Mouse (Mus musculus) kidney, adult 9 months (tissue): ENCODE data around the gene Robo3.

Experiments
- DNase-seq: peaks from one replicate; pipeline ENCODE4 v3.0.0; 2022

Gene Robo3

DNA sequence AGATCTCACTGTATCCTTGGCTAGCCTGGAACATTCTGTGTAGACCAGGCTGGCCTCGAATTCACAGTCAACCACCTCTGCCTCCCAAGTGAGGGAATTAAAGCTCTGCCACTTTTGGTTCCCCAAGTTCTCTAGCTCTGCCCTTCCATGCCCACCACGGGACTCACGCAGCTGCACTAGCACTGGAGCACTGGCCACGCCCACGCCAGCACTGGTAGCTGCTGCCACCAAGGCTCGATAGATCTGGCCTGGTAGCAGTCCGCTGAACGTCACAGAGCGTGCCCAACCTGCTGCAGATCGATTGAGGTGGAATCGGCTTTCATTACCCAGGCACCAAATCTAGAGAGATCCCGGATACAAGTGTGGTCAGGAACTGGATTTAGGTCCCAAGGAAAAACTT, 11.8 kb downstream of the Robo3 start:
- DNase-seq, result no peak

DNA sequence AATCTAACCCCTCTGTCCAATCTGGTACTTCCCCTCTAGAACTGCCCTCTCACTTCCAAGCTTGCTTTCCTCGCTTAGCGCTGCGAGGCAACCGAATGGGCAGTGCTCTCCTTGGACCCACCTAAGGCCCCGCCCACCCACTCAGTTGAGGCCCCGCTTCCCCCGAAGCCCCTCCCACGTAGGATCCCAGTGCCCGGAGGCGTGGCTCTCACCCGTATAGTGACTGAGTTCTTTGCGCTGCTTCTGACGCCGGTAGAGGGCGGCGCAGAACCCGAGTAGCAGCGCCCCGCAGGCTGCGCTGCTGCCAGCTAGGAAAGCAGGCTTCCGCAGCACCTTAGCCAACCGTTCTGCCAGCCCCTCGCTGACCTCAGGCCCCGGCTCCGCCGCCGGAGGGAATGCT, 12.4 kb downstream of the Robo3 start:
- peak; percentile 80 for DNase-seq

DNA sequence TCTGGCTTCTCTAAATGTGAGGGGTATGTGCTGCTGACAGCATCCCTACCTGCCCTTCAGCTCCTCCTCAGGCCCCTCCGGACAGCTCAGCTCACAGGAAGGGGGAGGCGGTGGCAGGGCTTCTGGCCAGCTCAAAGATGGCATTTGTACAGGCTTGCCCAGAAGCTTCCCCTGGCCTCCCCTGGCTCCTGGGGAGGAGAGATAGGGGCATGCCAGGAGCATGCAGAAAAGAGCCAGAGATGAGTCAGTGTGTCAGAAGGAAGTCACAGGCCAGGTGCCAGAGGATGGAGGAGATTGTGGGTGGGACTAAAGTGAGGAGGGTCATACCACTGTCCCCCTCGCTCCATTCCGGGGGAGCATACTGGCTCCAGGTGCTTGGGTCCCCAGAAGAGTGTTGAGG, 14.3 kb downstream of the Robo3 start:
- DNase-seq, result no peak

DNA sequence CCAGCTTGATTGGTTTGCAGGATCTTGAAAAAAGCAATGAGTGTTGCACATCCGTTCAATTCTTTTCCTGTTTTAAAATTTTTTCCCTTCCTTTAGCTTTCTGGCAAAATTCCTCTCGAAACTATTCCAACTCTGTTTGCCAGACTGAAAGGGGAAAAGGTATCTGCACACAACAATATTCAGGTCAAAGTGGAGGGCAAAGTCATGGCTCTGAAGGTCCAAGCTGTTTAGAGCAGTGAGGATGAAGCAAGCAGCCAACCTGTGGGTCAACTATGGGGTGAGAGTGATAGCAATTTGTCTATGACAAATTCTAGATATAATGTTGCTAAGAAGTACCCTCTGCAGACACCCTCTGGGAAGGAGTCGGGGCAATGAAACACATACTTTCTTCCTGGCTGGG, 18.4 kb downstream of the Robo3 start:
- no peak for DNase-seq

DNA sequence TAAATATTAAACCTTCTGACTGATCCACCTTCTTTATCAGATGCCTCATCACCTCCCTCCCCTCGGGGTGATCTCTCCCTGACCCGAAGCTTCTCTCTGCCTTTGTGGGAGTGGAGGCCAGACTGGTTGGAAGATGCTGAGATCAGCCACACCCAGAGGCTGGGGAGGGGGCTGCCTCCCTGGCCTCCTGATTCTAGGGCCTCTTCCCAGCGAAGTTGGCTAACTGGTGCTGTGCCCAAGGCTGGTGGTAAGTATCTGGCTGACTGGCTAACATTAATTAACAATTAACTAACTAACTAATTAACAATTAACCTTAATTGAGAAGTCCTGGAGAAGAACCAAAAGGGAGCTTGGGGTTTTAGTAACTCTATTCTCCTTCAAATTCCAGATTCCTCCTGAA, 20.1 kb downstream of the Robo3 start:
- DNase-seq, result peak; percentile 57

DNA sequence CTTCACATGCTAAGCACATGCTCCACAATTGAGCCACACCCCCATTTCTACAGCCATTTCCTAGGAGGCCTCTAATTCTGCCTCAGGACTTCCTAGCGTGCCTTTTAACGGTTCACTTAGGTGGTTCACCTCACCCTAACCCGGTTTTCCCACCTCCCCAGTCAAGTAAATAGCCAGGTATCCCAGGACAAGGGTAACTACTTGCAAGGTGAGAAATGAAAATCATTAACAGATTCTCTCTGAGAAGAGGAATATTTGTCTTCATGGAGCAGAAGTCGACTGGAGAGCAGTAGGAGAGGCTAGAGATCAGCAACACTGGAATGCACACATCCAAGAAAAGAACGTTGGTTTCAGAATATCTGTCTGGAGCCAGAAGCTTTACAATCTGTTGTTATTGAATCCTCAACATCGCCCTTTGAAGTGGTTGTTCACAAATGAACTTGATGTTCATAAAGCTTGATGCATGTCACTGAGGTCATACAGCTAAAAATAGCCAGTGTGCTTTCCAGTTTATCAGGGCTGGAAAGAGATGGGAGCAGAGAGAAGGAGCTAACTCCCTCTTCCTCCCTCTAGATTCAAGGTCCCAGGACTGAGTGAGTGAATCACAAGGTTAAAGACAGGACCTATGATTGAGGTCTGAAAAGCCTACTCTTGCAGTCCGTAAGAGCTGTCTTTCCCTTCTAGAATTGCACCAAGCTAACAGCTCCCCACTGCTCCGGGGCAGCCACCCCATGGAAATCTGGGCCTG, 23.2 kb downstream of the Robo3 start:
- DNase-seq, result peak; percentile 38

DNA sequence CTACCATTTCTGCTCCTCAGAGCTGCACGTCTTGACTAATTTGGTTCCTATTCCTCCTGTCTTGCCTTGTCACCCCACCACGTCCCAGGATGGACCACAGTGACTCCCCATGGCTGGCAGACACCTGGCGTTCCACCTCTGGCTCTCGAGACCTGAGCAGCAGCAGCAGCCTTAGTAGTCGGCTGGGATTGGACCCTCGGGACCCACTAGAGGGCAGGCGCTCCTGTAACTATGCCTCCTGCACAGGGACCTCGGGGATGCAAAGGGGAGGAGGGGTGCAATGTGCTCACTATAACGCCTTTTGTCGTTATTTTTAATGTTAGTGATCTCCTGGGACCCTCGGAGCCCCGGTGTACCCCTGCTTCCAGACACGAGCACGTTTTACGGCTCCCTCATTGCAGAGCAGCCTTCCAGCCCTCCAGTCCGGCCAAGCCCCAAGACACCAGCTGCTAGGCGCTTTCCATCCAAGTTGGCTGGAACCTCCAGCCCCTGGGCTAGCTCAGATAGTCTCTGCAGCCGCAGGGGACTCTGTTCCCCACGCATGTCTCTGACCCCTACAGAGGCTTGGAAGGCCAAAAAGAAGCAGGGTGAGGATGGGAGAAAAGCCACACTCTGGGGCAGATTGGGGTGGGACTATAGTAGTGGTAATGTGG, 25.1 kb downstream of the Robo3 start:
- no peak for DNase-seq

DNA sequence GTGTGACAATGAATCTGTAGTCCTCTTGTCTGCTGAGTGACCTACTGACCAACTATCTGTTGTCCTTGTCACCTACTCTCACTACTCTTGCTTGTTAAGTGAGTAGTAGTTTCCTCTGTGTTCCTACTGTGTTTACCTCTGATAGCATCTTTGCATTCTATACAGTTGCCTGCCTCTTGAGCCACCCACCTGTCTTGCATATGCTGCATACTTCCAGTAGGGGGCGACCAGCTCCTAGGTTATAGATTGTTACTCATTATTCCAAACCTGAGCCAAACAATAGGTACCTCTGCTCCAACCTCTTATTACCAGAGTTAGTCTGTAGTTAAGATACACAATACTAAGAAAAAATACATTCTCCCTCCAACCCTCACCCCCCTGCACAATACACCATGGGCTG, 26.7 kb downstream of the Robo3 start:
- DNase-seq, result peak; percentile 49

DNA sequence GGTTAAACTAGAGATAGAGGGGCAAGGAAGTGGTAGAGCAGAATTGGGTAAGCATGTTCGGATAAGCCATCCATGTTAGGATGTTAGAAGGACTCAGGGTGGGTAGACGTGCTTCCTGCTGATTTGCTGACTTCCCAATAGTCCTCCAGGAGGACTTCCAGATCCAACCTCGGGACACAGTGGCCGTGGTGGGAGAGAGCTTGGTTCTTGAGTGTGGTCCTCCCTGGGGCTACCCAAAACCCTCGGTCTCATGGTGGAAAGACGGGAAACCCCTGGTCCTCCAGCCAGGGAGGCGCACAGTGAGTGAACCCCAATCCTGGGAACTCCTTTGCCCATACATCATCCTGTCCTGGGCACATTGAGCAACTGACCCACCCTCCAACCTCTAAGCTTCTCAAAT, 30.0 kb downstream of the Robo3 start:
- no peak for DNase-seq

DNA sequence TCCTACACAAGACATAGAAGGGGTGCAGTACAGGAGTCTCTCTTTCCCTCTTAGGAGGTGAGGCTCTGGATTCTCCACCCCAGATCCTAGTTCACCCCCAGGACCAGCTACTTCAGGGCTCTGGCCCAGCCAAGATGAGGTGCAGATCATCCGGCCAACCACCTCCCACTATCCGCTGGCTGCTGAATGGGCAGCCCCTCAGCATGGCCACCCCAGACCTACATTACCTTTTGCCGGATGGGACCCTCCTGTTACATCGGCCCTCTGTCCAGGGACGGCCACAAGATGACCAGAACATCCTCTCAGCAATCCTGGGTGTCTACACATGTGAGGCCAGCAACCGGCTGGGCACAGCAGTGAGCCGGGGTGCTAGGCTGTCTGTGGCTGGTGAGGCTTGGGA, 30.5 kb downstream of the Robo3 start:
- no peak for DNase-seq

DNA sequence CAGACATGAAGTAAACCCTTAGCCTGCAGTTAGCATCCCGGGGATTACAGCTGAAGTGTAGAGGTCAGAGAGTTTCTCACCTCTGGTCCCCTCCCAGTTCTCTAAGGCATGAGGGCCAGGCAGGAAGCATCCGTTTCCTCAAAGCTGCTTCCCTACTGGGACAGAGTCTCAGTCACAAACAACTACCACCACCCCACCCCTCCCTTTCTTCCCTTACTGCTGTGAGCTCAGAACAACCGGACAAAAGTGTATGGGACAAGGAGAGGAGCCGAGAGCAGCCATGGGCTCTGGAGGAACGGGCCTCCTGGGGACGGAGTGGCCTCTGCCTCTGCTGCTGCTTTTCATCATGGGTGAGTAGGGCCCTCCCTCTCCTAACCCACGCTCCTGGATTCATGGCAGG, 31.2 kb downstream of the Robo3 start, which contains the start of gene Robo4:
TSS of gene Robo4 (plus strand) at position 96 of the 400 bp plus-strand sequence.
- peak; percentile 73 for DNase-seq

DNA sequence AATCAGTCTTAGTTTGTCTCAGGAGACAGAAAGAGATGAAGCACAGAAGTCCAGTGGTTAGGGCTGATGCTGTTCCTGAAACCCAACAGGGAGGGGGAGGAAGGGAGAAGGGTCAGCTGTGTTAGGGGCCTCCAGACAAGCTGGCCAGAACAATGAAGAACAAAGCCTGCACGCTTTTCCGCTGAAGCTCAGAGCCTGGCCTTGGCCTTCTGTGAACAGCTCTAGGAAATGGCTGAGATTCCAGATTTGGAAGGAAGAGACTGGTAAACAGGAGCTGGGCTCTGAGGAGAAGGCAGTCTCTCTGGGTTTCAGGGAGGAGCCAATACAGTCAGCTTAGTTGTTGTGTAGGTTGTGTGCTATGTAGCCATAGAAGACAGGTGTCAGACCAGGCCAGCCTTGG, 32.5 kb downstream of the Robo3 start:
- peak; percentile 65 for DNase-seq

DNA sequence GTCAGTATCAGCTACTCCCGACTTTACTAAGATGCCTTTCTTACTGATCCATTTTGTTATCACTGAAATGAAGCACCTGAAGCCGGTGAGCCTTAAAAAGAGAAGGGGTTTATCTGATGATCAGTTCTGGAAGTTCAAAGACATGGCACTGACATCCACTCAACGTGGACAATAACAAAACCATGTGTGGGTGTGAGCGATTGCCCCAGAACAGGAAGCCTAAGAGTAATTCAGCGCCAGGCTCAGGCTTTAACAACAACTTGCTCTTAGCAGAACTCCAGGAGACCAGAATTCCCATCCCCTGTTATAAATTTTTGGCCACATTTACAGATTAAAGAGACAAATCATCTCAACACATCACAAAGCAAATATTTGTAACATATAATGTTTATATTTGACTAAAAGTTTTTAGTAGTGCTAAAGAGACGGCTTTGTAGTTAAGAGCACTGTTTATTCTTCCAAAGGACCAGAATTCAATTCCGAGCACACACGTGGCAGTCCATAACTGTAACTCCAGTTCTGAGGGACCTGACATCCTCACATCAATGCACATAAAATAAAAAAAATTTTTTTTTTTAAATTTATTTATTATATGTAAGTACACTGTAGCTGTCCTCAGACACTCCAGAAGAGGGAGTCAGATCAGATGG, 39.4 kb downstream of the Robo3 start:
- no peak for DNase-seq

DNA sequence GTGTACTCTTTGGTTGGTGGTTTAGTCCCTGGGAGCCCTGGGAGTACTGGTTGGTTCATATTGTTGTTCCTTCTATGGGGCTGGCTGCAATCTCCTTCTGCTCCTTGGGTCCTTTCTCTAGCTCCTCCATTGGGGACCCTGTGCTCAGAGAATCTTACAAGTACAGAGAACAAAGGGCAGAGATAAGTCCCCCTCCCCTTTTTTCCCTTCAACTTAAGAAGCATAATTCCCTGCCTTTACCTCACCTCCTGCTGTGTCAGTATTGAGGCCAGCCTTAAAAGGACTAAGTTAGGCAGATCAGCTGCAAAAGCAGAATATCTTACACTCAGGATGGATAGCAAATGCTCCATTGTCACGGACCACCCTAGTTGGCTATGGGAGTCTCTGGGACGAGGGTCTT, 41.0 kb downstream of the Robo3 start:
- DNase-seq, result no peak

DNA sequence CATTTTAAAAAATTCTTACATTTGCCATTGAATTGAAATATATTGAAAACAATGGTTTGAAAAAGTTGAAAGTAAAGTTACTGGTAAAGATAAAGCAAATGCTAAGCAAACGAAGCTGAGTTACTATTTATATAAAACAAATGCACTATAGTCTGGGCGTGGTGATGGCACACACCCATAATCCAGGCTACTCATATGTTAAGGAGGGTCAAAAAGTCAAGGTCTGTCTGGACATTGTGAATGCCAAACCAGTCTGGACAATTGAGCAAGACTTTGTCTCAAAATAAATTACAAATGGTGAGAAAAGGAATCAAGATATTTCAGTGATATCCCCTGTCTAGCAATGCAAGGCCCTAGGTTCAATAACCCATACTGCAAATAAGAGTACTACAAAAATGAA, 42.2 kb downstream of the Robo3 start:
- DNase-seq, result no peak

DNA sequence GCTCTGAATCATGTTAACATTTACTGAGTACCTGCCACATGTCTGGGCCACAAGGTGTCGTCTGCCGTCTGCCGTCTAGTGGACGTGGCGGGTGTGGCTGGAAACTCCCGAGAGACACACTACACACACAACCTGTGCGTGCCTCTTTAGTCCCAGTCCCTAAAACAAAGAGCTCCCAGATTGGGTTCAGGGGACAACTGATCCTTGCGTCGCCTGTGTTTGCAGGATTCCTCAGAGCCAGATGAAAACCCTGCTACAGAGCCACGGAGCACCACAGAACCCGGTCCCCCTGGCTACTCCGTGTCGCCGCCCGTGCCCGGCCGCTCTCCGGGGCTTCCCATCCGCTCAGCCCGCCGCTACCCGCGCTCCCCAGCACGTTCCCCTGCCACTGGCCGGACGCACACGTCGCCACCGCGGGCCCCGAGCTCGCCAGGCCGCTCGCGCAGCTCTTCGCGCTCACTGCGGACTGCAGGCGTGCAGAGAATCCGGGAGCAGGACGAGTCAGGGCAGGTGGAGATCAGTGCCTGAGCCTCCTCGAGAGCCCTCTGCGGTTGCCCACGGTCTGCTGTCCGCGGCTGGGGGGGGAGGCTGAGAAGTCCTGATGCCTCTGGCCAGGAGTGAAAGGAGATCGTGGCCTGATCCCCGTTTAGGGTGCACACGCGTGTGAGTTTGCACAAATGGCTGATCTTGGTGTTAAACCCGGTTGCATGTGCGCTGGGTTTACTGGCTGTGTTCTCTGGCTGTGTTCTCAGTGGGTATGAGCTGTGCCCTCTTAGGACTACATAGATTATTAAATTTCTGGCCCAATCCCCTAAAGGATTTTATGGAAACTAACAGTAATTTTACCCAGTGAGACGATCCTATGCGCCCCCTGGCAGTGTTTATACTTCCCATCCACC, 48.5 kb downstream of the Robo3 start:
- DNase-seq, result no peak

DNA sequence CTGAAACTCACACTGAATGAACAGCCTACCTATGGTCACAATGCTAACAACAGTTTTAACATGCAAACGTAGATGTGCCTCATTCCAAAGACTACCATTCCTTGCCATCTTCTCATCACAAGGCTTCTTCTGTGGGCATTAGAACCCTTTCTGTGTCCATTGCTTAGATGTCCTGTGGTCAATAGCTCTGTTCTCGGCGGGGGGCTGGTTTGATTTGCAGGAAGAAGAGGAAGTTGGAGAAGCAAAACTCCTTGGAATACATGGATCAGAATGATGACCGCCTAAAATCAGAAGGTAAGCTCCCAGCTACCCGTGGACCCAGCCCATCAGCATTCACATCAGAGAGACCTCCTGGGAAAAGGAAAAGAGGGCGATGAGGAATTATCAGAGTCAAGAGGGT, 49.9 kb downstream of the Robo3 start:
- no peak for DNase-seq

DNA sequence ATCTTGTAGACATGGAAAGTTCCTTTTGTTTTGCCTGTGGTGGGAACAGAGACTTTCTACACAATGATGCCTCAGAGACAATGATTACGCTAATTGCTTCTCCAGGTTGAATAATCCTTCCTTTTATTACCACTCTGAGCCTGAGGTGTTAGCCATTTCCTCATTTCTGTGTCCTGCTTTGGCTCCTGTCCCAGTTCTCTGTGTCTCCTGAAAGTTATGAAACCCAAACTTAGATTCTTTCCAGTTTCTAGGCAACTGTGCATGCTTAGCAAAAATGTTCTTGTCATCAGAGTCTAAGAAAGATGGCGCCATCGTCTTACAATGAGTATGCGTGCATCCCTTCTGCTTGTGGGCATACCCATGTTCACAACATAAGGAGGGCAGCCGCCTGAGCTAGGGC, 57.3 kb downstream of the Robo3 start:
- no peak for DNase-seq

DNA sequence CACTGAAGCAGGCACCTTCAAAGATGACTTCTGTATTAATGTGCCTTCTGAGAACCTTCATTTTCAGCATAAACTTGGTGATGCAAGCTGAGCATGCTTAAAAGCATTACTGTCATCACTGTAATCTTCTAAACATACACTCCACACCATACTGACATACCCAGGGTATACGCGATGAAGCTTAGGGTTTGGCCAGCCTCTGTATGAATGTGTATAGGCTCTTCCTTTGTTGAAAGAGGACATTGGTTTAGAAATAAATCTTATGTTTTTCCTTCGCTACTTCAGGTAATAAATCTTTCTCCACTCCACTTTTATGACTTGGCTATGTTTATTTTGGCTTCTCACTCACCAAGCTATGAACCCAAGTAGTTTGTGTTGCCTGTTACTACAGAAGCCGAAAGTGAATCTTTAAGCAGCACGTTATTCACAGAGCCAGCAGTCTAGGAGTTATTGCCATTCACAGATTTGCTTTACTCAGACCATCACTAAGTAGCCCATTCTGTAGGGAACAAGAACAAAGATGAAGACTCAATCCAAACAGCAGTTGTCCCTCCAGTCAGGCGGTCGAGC, 61.7 kb downstream of the Robo3 start:
- peak; percentile 16 for DNase-seq

DNA sequence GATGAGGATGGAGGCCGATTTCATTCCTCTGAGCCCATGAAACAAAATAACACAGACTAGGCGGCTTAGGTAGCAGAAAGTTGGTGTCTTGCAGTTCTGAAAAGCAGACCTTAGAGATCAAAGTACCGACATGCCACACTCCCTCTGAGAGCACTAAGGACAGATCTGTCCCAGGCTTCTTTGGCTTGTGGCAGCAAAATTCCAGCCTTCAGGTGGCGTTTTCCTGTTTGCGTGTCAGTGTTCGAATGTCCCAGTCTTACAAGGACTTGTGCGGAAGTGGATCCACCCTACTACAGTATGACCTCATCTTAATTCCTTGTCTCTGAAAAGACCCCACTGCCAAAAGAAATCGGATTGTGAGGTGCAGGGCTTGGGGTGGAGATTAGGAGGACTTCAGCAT, 64.2 kb downstream of the Robo3 start:
- peak; percentile 67 for DNase-seq

DNA sequence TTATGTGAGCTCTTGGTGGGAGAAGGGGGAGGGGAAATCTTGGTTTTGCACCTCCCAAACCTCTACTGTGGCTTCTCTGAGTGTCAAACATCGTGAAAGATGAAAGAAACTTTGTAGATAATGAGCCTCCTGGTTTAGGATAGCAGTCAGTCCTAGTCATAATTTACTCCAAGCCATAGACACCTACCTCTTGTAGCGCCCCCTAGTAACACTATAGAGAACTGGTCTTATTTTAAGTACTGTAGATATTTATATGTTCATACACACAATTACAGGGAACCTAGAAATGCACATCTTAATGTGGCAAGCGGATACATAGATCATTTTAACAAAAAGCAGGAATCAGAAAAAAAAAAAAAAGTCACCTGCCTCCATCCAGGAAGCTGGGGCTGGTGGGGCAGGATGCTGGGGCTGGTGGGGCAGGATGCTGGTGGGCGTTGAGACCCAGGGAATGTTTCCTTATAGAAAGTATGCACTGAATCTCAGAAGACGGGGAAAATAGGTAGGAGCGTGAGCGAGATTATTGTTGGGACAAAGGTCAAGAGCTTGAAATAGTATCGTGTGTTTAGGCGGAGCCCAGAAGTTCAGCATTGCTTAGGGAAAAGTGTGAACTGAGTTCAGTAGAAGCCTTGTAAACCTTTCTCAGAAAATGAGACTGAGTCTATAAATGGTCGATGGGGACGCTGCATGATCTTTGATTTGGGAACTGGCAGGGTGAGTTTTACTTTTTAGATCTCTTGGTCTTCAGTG, 64.8 kb downstream of the Robo3 start:
- peak; percentile 14 for DNase-seq
